Mouse (Mus musculus) brain, embryonic 14.5 days (tissue): ENCODE results near the gene Rnf181. TPM values are rescaled to one million over a fixed set of nuclear protein-coding genes. Genes with fewer than 3 reads are reported as not detected.
A peak's percentile ranks its signal among the peaks of the same experiment; 100 is the strongest.

Source experiments
- DNase-seq: peaks from one replicate; pipeline ENCODE4 v3.0.0-alpha.2; 2011; ENCODE audit warnings: low read depth
- CTCF ChIP-seq: fragments of 200-500 bp; IDR thresholded peaks from 2 replicates; pipeline ENCODE4 v1.5.1; 2012; ENCODE audit warnings: inconsistent platforms, mild to moderate bottlenecking, moderate library complexity, borderline replicate concordance; ENCODE audit not compliant: insufficient read depth, insufficient read length; ENCODE audit errors: extremely low read depth
- POLR2A ChIP-seq: fragments of 200-500 bp; IDR thresholded peaks from 2 replicates; pipeline ENCODE4 v1.6.1; 2012; ENCODE audit warnings: mild to moderate bottlenecking, inconsistent platforms, borderline replicate concordance; ENCODE audit not compliant: poor library complexity, insufficient read depth, insufficient read length, severe bottlenecking; ENCODE audit errors: extremely low read depth
- polyA plus RNA-seq: library from polyadenylated mRNA; depleted of rRNA; stranded (reverse); fragments of >200 nt; gene quantifications from 2 replicates; pipeline ENCODE4 v1.2.3, GENCODE M21; 2012

Rnf181 gene
- polyA plus RNA-seq, 1 experiment: 73.1 TPM

DNA sequence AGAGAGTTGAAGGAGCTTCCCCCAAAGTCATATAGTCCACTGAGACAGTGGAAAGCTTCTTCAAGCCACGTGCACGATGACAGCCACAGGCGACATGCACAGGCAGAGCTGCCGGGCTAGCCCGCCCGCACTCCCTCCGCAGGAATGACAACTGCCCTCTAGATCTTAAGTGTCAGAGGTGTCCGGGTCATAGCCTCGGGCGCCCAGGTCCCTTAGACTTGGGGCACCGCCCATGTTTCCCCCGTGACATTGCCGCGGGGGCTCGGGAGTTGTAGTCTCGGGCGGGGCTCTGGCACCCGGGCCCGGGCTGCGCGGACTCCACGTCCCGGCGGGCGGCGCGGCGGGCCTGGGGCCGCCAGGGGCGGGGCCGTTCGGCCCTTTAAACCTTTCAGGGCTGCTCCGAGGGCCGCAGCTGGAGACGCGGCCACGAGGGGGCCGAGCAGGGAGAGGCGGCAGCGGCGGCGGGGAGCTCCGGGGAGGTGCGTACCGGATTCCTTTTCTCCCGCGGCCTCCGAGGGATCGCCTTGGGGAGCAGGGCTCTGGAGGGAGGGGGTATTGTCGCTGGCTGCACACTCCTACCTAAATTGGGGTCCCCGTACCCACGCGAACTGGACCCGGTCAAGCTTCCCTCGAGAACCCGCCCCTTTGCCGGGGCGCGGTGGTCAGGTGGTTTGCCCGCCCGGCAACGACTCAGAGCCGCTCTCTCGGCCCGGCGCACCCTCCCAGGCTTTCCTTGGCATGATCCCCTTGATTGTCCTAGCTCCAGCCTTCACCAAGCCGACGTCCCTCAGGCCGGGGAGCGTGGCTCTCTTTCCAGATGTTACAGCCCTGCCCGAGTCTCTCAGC, 11.5 kb downstream of the Rnf181 start, which contains the start of gene Tmem150a:
TSS of gene Tmem150a (plus strand) at position 382 of the 846 bp plus-strand sequence.
- peak; percentile 78 for DNase-seq
- TF ChIP-seq CTCF (peak; percentile 38; the same call in 1 of the 2 replicates), POLR2A (no peak)

DNA sequence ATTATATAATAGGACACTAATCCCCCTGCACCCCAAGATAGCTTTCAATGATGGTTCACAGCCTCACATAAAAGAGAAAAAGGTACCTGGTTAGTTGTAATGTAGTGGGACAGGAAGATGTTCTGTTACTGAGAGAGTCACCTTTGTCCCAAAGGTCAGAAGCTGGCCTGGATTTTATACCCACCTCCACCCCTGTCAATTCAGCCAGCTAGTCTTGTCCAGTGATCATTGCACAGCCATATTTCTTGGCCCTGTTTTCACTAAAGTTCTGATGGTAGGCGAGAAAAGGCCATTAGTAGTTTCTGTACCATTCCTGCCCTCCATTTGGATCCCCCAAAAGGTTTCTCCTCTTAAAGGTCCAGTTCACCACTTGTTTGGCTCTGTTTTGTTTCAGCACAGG, 12.7 kb downstream of the Rnf181 start:
- DNase-seq: no peak
- TF ChIP-seq POLR2A (no peak), CTCF (no peak)

DNA sequence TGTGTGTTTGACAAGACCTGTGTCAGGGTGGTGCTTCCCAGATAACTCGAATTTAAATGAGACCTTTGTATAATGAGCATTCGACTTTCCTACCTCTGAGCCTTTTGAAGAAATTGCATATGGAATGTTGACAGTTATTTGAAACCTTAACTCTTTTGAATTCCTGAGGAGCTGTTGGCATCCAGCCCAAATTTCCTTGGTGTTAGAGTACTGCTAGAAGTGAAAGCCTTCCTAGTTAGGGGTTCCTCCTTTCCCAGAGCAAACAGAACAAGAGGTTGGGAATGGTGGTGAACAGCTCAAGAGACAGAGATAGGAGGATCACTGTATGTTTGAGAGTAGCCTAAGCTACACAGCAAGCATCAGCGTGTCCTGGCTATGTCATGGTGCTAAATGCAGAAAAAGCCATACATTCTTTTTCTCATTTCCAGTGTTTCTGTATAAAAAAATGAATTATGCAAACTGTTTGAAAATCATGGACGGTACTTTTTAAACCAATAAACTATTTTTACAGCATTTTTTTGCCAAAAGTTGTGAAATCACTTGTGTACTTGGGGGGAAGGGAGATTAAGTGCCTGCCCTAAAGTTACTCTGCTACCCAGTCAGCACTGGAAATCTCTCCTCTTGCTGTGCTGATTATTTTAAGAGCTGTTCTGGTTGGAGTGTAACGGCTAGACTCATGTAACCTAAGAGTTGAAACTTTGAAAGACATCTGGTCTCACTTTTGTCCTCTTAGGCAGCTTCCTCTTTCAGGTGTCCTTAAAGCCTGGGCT, 13.9 kb downstream of the Rnf181 start:
- TF ChIP-seq POLR2A (no peak), CTCF (no peak)
- no peak for DNase-seq

DNA sequence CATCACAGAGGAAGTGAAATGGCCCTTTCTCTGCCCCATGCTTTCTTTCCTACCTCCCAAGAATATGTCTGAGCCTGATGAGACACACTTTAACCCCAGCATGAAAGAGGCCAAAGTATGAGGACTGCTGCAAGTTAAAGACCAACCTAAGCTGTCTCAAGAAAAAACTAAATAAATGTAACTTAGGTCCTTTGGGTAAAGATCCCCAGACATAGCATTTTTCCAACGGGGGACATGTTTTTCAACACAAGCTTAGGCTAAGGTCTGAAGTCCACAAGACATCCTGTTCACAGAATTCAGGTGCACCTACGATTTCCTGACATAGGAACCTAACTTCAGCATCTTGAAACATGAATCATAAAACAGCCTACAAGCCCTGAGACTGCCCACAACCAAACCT, 16.5 kb downstream of the Rnf181 start:
- TF ChIP-seq CTCF (no peak), POLR2A (no peak)
- DNase-seq: no peak

DNA sequence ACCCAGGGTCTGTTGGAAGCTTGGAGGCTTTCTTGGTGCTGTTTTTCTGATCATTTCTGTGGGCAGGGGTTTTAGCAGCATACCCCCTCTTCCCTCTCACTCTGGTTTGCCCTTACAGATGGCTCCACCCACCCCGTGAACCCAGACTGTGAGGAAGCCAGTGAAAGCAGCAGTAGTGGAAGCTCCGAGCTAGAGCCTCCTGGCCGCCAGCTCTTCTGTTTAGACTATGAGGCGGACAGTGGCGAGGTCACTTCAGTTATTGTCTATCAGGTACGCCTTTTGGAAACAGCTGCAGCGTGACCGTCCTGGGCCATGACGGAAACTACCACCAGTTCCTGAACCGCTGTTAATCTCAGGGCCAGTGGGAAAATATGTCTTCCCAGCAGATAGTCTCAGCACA, 18.3 kb downstream of the Rnf181 start:
- DNase-seq: no peak
- TF ChIP-seq POLR2A (no peak), CTCF (no peak)

DNA sequence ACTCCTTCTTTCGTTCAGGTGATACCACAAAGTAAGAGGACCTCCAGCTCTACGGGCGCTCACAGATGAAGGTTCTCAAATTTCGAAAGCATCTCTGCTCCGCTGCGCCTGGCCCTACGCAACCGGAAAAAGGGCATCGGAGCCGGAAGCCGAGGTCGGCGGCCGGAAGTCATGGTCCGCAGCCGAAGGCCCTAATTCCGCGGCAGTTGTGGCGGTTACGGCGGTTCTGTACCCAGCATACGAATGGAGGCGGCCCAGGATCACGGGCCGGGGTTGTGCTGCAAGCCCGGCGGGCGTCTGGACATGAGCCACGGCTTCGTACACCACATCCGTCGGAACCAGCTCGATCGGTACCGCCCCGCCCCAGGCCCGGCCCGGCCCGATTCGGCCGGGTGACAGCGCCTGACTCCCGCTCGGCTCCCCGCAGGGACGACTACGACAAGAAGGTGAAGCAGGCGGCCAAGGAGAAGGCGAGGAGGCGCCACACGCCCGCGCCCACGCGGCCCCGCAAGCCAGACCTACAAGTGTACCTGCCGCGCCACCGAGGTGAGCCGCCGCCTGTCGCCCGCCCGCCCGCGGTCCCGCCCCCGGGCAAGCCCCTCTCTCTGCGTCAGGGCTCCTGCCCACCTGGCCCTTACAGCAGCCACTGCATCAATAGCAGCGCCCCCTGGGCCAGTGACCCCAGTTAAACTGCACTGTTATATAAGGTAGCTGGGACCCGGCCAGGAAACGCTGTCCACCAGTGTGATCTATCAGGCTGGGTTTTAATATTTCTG, 19.4 kb downstream of the Rnf181 start, which contains the start of gene 0610030E20Rik:
TSS of gene 0610030E20Rik (plus strand) at position 152 of the 776 bp plus-strand sequence.
- TF ChIP-seq POLR2A: peak; percentile 16; the same call in 1 of the 2 replicates
- TF ChIP-seq CTCF: peak; percentile 6; the same call in 1 of the 2 replicates
- DNase-seq: peak; percentile 87

DNA sequence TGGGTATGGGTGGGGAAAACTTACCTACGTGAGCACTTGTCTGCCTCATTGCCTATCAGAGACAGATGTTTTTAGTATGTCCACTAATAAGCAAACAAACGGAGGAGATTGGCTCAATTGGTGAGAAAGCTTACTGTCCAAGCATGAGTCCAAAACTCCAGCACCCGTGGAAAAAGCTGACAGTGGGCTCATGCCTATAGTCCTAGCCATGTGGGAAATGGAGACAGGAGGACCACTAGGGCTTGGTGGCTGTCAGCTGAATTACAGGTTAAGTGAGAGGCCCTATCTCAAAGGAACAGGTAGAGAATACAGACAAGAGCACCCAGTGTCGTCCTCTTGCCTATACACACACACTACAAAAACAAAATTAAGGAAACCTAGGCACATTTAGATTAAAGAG, 20.5 kb downstream of the Rnf181 start:
- DNase-seq: no peak
- TF ChIP-seq POLR2A (no peak), CTCF (no peak)

DNA sequence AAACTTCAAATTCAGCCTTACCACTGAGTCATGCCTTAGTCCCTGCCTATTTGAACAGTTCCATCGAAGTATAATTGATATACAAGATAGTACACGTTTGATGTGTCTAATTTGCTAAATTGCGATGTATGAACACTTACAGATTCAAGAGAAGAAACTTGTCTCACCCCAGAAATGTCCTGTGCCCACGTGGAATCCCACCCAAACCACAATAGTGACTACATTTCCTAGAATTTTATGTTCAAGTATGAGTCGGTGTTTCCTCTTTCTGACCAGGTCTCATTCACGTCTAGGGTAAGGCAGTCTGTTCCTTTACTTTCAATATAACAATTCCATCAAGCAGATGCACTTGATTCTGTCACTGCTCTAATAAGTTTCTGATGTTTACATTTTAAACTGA, 21.1 kb downstream of the Rnf181 start:
- no peak for DNase-seq
- TF ChIP-seq POLR2A (no peak), CTCF (no peak)

DNA sequence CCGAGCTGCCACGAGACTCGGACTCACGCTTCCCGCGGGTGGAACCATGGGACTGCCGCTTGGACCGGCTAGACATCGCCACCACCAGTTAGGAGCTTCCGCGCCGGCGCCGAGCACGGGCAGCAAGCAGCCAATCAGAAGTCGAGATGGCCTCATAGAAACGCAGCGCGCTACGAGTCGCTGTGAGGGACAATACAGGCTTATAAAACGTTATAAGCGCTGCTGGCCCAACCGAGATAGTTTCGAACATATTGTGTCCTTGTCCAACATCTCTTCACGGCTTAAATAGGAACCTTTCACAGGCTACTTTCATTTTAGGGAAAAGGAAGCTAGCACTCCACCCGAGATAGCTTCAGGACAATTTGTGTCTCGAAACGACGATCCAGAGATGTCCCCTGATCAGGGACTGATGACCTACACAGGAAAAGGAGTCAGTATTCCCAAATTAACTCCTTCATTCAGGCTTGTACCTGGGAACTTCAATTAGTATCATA, 21.6 kb downstream of the Rnf181 start, which contains the start of gene Usp39:
TSS of gene Usp39 (minus strand) at position 111 of the 494 bp plus-strand sequence.
- peak; percentile 98 for DNase-seq
- TF ChIP-seq POLR2A (no peak; the same call in 1 of the 2 replicates), CTCF (no peak)

DNA sequence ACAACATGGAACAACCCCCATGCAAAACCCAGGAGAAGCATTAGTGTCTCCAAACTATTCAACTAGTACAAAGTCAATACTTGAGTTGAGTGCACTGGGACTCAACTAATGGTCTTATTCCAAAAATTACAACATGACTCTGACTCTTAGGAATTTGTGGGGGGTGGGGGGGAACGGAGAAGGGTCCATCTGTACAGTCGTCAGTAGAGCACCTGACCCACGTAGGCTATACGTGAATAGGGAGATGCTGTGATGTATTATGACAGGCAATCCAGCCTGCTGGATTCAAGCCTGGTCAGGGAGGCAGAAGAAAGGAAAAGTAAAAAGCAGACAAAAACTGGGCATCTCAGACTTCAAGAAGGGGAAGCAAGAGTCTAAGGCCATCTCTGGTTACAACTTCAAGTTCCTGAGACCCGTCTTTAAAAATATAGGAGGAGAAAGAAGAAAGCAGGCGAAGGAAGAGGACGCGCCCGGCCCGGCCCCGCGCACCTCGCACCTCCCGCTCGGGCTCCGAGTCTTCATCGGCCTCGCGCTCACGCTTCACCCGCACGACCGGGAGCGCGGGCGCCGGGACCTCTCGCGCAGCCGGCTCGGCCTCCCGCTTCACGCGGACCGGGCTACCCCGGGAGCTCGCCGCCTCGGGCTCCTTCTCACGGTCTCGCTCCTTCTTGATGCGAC, 22.2 kb downstream of the Rnf181 start:
- no peak for DNase-seq
- TF ChIP-seq CTCF: no peak
- TF ChIP-seq POLR2A: no peak

DNA sequence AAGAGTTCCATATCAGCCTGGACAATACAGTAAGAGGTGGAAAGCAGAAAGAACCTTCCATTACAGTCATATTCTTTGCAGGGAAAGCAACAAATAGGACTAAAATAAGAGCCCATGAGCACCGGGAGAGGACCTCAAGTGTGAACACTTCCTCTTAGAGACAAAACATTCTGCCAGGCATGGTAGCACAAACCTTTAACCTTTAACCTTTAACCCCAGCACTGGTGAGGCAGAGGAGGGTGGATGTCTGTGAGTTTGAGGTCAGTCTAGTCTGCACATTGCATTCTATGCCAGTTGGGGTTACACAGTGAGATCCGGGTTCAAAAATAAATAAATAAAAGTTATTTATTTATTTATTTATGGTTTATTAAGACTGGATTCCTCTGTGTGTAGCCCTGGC, 26.3 kb downstream of the Rnf181 start:
- TF ChIP-seq CTCF (no peak), POLR2A (no peak)
- DNase-seq: no peak
